Mouse (Mus musculus) ES-Bruce4 (cell line): ENCODE measurements at regions not wholly inside any gene's neighbourhood (a gene's known extent, or its start where the extent isn't known, plus 50 kb on each side); places are given as distances from the start of the nearest gene placed in this dataset.

Source experiments
- H3K27ac ChIP-seq: 2 replicates; pipeline ENCODE4 v1.5.1; 2012; ENCODE audit warnings: low read length, inconsistent platforms; ENCODE audit not compliant: insufficient read depth
- H3K27me3 ChIP-seq: 2 replicates; pipeline ENCODE4 v1.6.1; 2012; ENCODE audit warnings: mild to moderate bottlenecking, low read length, inconsistent platforms; ENCODE audit not compliant: control insufficient read depth, poor library complexity, insufficient read depth, severe bottlenecking
- H3K36me3 ChIP-seq: 2 replicates; pipeline ENCODE4 v1.6.1; 2012; ENCODE audit warnings: inconsistent platforms, mild to moderate bottlenecking, low read length, moderate library complexity; ENCODE audit not compliant: control insufficient read depth, poor library complexity, insufficient read depth, severe bottlenecking
- H3K4me1 ChIP-seq: one replicate; pipeline ENCODE4 v1.8.1; 2011; ENCODE audit warnings: low read length; ENCODE audit not compliant: control insufficient read depth, insufficient read depth
- H3K4me3 ChIP-seq: 2 replicates; pipeline ENCODE4 v1.5.1; 2011; ENCODE audit warnings: low read depth, mild to moderate bottlenecking, low read length
- H3K9ac ChIP-seq: 2 replicates; pipeline ENCODE4 v1.6.1; 2012; ENCODE audit warnings: low read depth, mild to moderate bottlenecking, inconsistent platforms; ENCODE audit not compliant: poor library complexity, severe bottlenecking
- H3K9me3 ChIP-seq: replicated peaks from 2 replicates; pipeline ENCODE4 v1.6.1; 2012; ENCODE audit warnings: mild to moderate bottlenecking, low read length, inconsistent platforms; ENCODE audit not compliant: control insufficient read depth, poor library complexity, insufficient read depth, severe bottlenecking
- CTCF ChIP-seq: IDR thresholded peaks from one replicate; pipeline ENCODE4 v1.8.1; 2011; ENCODE audit warnings: low read depth, low read length
- EP300 ChIP-seq: IDR thresholded peaks from 2 replicates; pipeline ENCODE4 v1.6.1; 2011; ENCODE audit warnings: low read depth, low read length; ENCODE audit not compliant: insufficient read depth
- POLR2A ChIP-seq: IDR thresholded peaks from one replicate; pipeline ENCODE4 v1.8.1; 2011; ENCODE audit warnings: low read length; ENCODE audit not compliant: insufficient read depth

DNA sequence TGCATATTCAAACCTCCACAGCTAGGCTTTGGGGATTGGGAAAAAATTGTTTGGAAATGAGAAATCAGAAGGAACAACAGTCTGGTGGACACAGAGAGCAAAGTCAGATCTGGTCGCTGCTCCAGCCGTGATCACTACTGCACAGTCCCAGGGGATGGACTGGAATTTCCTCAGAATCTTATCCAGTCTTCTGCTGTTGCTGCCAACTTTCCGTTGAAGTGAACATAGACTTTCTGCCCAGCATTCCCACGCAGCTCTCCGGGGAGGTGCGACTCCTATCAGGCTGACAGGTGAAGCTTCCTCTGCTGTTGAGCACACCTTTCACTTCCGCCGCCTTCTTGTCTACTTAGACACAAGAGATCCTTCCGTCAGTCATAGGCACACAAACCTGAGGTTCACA, 234.7 kb upstream of the Hes1 start:
- Histone ChIP-seq H3K4me1 (no peaks in the 10 kb centered on the region), H3K27me3 (no peaks in the 10 kb centered on the region), H3K9me3 (peaks cover 2% of the 10 kb centered on the region), H3K27ac (no peak overlapping the region), H3K36me3 (no peaks in the 10 kb centered on the region), H3K4me3 (no peak overlapping the region), H3K9ac (no peak overlapping the region)
- TF ChIP-seq EP300 (no peak), CTCF (no peak), POLR2A (no peak)

- no peak overlapping the region for H3K27ac ChIP-seq
- H3K4me3 ChIP-seq = no peak overlapping the region
- peaks cover 2% of the 10 kb centered on the region for H3K9me3 ChIP-seq
- H3K4me1 ChIP-seq = no peaks in the 10 kb centered on the region
- no peak overlapping the region for H3K9ac ChIP-seq
- H3K27me3 ChIP-seq = no peaks in the 10 kb centered on the region
- no peaks in the 10 kb centered on the region for H3K36me3 ChIP-seq
- no peak for TF ChIP-seq CTCF
- TF ChIP-seq POLR2A = no peak
- TF ChIP-seq EP300 = no peak
These were observed 234.1 kb upstream of the Hes1 start for GRCm38 (mm10) chr16:29830101-29830500.

- H3K9ac ChIP-seq = no peak overlapping the region
- H3K27me3 ChIP-seq = no peaks in the 10 kb centered on the region; the same call in 1 of the 2 replicates
- no peak overlapping the region for H3K4me3 ChIP-seq
- no peaks in the 10 kb centered on the region for H3K36me3 ChIP-seq
- no peaks in the 10 kb centered on the region for H3K4me1 ChIP-seq
- no peaks in the 10 kb centered on the region for H3K9me3 ChIP-seq
- TF ChIP-seq EP300 = no peak
- TF ChIP-seq CTCF = no peak
- no peak for TF ChIP-seq POLR2A
- H3K27ac ChIP-seq = no peak overlapping the region
These were observed 230.9 kb upstream of the Hes1 start for GRCm38 (mm10) chr16:29833298-29833697.

DNA sequence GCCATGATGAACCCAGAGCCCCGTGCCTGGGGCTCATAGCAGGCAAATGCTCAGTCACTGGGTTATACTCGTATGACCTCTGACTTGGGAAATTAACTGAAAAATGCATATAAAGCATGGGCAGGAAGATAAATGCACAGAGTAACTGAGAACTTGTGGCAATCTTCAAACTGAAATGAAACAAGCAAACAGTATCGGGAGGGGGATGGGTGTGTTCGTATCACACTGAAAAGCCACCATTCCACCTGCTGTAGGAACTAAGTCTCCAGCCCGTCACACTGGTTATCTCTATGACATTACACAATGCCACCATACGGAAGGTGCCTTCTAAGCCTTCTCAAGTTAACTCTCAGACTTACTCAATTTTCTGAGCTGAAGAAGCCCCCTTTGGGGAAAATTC, 230.3 kb upstream of the Hes1 start:
- no peaks in the 10 kb centered on the region for H3K9me3 ChIP-seq
- no peak overlapping the region for H3K4me3 ChIP-seq
- TF ChIP-seq EP300 (no peak), CTCF (no peak), POLR2A (no peak)
- H3K27me3 ChIP-seq = no peaks in the 10 kb centered on the region; the same call in 1 of the 2 replicates
- no peak overlapping the region for H3K9ac ChIP-seq
- H3K36me3 ChIP-seq = no peaks in the 10 kb centered on the region
- no peak overlapping the region for H3K27ac ChIP-seq
- no peaks in the 10 kb centered on the region for H3K4me1 ChIP-seq

DNA sequence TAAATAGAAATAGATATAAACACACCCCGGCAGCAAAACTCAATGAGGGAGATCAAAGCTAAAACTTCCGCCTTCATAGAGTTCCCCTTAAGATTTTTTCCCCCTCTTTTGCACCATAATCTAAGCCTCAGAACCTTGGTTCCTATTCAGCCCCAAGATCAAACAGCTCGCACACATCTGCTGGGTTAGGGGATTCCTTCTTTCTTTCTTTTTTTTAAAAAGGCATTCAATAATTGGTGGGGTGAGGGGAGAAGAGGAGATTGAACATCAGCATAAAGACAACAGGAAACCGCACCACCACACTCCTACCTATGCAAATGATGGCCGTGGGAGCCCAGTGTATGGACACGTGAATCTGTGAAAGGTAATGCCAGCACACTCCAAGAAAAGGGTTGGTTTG, 229.5 kb upstream of the Hes1 start:
- H3K36me3 ChIP-seq = no peaks in the 10 kb centered on the region
- H3K27me3 ChIP-seq = no peaks in the 10 kb centered on the region; the same call in 1 of the 2 replicates
- H3K27ac ChIP-seq = no peak overlapping the region
- no peak overlapping the region for H3K9ac ChIP-seq
- no peak overlapping the region for H3K4me3 ChIP-seq
- TF ChIP-seq EP300 = no peak
- no peaks in the 10 kb centered on the region for H3K4me1 ChIP-seq
- H3K9me3 ChIP-seq = no peaks in the 10 kb centered on the region

DNA sequence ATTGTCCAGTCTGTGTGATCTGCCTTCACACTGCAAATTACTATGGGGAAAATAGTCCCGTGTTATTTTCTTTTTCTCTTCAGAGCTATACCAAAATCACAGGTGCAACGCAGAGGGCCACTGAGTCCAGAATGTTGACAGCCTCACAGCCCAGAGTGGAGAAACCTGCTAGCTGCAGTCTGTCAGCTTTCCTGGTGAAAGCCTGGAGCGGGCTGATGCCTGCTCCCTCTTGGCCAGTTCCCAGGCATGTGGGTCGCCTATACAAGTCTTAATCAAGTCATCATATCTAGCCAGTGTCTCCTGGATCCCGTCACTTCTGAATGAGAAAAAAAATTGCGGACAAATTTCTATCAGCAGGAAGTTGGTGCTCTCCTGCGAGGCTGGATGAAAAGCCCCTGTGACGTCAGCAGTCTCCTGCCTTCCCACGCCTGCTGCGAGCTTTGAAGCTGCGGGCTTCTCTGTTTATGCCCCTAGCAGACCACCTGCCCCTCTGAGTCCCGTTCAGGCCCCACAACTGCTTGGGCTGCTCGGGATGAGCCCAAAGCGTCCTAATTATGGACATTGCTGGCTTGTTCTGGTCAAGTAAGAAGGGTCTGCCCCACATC, 227.1 kb upstream of the Hes1 start:
- H3K9ac ChIP-seq = no peak overlapping the region
- H3K27me3 ChIP-seq = no peaks in the 10 kb centered on the region; the same call in 1 of the 2 replicates
- TF ChIP-seq POLR2A (no peak), CTCF (no peak), EP300 (no peak)
- H3K27ac ChIP-seq = no peak overlapping the region
- H3K4me1 ChIP-seq = no peaks in the 10 kb centered on the region
- H3K9me3 ChIP-seq = no peaks in the 10 kb centered on the region
- H3K4me3 ChIP-seq = no peak overlapping the region
- H3K36me3 ChIP-seq = no peaks in the 10 kb centered on the region

GRCm38 (mm10) chr16:29837874-29838273, 226.3 kb upstream of the Hes1 start:
- no peak for TF ChIP-seq POLR2A
- no peak for TF ChIP-seq EP300
- no peak for TF ChIP-seq CTCF
- H3K27me3 ChIP-seq = no peaks in the 10 kb centered on the region; the same call in 1 of the 2 replicates
- no peak overlapping the region for H3K27ac ChIP-seq
- H3K9me3 ChIP-seq = no peaks in the 10 kb centered on the region
- no peak overlapping the region for H3K9ac ChIP-seq
- no peaks in the 10 kb centered on the region for H3K36me3 ChIP-seq
- no peak overlapping the region for H3K4me3 ChIP-seq
- no peaks in the 10 kb centered on the region for H3K4me1 ChIP-seq
